Mouse (Mus musculus) lung, postnatal 0 days (tissue): Measurements from ENCODE around the gene Shq1.

Experiments
- CTCF ChIP-seq: IDR thresholded peaks from 2 replicates; pipeline ENCODE4 v1.5.1; 2016; ENCODE audit warnings: antibody characterized with exemption, mild to moderate bottlenecking
- EP300 ChIP-seq: IDR thresholded peaks from 2 replicates; pipeline ENCODE4 v1.6.1; 2016; ENCODE audit warnings: antibody characterized with exemption, mild to moderate bottlenecking, control low read depth

GRCm38 (mm10) chr6:100576171-100576570 is 94.8 kb downstream of the Shq1 start:
- TF ChIP-seq CTCF (no peak), EP300 (no peak)
